Mouse (Mus musculus) adrenal gland, adult 10 weeks (tissue): ENCODE data around the gene Ckap5. TPM values are rescaled to one million over a fixed set of nuclear protein-coding genes. Genes with fewer than 3 reads are reported as not detected.

Experiments
- polyA plus RNA-seq: library from polyadenylated mRNA; stranded (reverse); fragments of 350-450 nt; fragmentation: Illumina TruSeq; extraction: RNeasy Lipid Tissue Mini Kit (QIAGEN cat#74804); gene quantifications from one replicate; pipeline ENCODE4 v1.2.3, GENCODE M21; 2014; ENCODE audit warnings: low read depth, low replicate concordance

Ckap5 gene
- polyA plus RNA-seq = 76.6 TPM

DNA sequence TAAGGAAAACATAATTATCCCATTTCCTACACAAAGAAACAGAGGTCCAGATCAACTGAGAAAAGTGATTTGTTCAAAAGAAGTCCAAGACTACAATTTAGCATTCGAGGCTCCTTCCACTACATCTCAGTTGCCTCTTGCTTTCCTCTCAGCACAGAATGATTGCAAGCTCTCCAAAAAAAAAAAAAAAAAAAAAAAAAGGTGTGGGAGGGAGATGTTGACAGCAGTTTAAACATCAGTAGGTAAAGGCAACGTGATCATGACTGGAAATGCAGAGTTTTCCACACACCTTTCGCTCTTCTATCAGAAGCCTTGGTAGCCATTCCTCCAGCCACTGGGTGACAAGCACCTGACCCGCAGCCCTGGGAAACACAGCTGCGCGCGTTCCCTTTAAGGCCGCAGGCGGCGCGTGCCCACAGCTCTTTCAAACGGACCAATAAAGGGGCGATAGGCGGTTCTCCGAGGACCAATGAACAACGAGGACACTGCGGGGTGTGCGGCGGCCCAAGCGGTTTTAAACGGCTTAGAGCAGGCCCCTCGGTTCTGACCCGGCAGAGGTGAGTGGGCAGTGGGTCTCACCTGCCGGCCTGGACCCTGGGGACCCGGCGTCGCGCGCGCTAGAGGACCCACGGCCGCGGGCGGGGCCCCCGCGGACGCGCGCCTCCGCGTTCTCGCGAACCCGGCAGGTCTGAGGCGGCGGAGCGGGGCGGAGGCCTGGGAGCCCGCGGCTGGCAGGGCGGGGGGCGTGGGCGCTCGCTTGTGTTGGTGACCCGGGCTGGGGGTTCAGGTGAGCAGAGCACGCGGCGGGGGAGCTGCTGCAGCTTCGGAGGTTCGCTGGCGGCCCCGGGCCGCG is at the start of gene Ckap5:
Gene Ckap5 (plus strand): TSS at position 469 of the 853 bp plus-strand sequence.

DNA sequence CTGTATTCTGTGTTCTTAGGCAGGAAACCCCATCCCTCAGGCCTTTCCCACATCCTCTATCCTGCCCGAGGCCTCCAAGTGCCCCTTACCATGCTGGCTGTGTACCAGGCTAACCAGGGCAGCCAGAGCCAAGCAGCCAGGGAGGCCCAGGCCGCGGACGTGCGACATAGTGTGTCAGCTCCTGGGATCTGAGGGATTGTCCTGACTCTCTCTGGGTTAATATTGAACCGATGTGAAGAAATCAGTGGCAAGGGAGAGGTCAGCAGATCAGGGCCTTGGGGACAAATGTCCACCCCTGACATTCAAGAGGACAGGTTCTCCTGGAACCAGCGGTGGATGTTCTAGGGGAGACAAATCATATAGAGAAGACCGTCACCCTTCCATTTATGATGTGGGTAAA is 109.7 kb downstream of the Ckap5 start, which contains the start of gene F2:
Gene F2 (minus strand): TSS at position 186 of the 400 bp plus-strand sequence.

DNA sequence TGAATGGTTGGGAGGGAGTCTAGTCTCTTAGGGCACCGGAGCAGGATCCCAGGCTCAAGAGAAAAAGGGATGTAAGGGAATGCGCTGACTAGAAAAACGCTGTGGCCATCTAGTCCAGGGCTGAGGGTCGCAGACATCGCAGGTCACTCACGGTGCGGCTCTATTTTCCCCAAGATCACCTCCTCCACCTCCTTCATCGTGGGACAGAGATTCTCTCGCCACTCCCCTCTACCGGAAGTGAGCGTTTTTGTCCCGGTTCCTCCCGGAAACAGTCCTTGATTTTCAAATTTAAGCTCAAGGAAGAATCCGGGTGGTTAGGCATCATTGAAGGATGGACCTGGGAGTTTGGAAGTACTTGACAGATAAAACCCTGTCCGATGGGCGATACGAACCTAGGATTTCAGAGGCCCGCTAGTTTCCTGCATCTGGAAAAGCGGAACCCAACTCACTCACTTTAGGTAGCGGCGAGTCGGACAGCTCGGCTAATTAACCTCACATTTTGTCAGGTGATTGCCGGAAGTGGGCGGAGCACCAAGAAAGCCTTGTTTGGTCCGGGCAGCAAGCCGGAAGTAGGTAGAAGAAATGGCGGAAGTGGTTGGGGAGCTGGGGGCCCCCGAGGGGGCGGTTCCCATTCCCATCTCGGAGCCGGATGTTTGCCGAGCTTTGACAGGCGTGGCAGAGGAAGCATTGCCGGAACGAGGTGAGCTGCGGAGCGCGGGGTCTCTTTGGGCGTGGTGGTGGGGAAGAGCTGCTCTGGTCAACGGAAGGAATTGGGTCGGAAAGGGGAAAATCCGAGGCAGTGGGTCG is 123.2 kb downstream of the Ckap5 start, which contains the start of the genes Zfp408 and Arhgap1:
Gene Zfp408 (minus strand): TSS at position 239 of the 807 bp plus-strand sequence.
Gene Arhgap1 (plus strand): TSS at position 308 of the 807 bp plus-strand sequence.

Other genes with a start within 250 kb of the Ckap5 start
- gene 1110051M20Rik, start 82.1 kb upstream of the Ckap5 start, polyA plus RNA-seq = 13.8 TPM
- 1.5 TPM for gene Lrp4, start 69.3 kb upstream of the Ckap5 start, polyA plus RNA-seq
- not detected for gene F2, start 109.7 kb downstream of the Ckap5 start, polyA plus RNA-seq
- gene Zfp408, start 123.0 kb downstream of the Ckap5 start, polyA plus RNA-seq = 3.7 TPM
- gene Arhgap1, start 123.1 kb downstream of the Ckap5 start, polyA plus RNA-seq = 17.2 TPM
- 37.1 TPM for gene Atg13, start 183.8 kb downstream of the Ckap5 start, polyA plus RNA-seq
- gene Harbi1, start 184.1 kb downstream of the Ckap5 start, polyA plus RNA-seq = 19.7 TPM
- 5.8 TPM for gene Ambra1, start 203.4 kb downstream of the Ckap5 start, polyA plus RNA-seq